Mouse (Mus musculus) midbrain, embryonic 11.5 days (tissue): ENCODE measurements at regions not wholly inside any gene's neighbourhood (a gene's known extent, or its start where the extent isn't known, plus 50 kb on each side); places are given as distances from the start of the nearest gene placed in this dataset.

ENCODE experiments used
- ATAC-seq: fragments of 200-750 bp; cut with Nextera tagmentation; 2 replicates; pipeline ENCODE4 v1.8.0; 2017; ENCODE audit warnings: moderate TSS enrichment, moderate library complexity; ENCODE audit not compliant: low FRiP score
- DNase-seq: peaks from one replicate; pipeline ENCODE4 v3.0.0; 2015; ENCODE audit warnings: low spot score; ENCODE audit errors: missing footprints
- H3K27ac ChIP-seq: fragments of 300-500 bp; sonication (generic); 2 replicates; pipeline ENCODE4 v1.5.1; 2014; ENCODE audit warnings: low read depth, low read length
- H3K27me3 ChIP-seq: fragments of 300-500 bp; sonication (generic); 2 replicates; pipeline ENCODE4 v1.6.1; 2014; ENCODE audit warnings: mild to moderate bottlenecking, low read length, moderate library complexity, mixed read lengths; ENCODE audit not compliant: control insufficient read depth, insufficient read depth
- H3K36me3 ChIP-seq: fragments of 300-500 bp; sonication (generic); 2 replicates; pipeline ENCODE4 v1.6.1; 2014; ENCODE audit warnings: mild to moderate bottlenecking, low read length, moderate library complexity, mixed read lengths; ENCODE audit not compliant: control insufficient read depth, insufficient read depth
- H3K4me1 ChIP-seq: fragments of 300-500 bp; sonication (generic); 2 replicates; pipeline ENCODE4 v1.6.1; 2014; ENCODE audit warnings: low read length; ENCODE audit not compliant: control insufficient read depth, insufficient read depth
- H3K4me2 ChIP-seq: fragments of 300-500 bp; sonication (generic); 2 replicates; pipeline ENCODE4 v1.6.1; 2014; ENCODE audit warnings: mild to moderate bottlenecking, moderate library complexity
- H3K4me3 ChIP-seq: fragments of 300-500 bp; sonication (generic); 2 replicates; pipeline ENCODE4 v1.5.1; 2014; ENCODE audit warnings: low read depth, low read length
- H3K9ac ChIP-seq: fragments of 300-500 bp; sonication (generic); 2 replicates; pipeline ENCODE4 v1.6.1; 2014; ENCODE audit warnings: low read length
- H3K9me3 ChIP-seq: fragments of 300-500 bp; sonication (generic); 2 replicates; pipeline ENCODE4 v1.6.1; 2016; ENCODE audit warnings: low read length; ENCODE audit not compliant: control insufficient read depth
- WGBS: fragments of 180-500 bp; shearing (Covaris S2); extraction: QIAGEN DNeasy Blood & Tissue Kit; methylation state at CpG from one replicate; pipeline ENCODE4 v1.1.7; 2014; 5-methylcytosine and 5-hydroxymethylcytosine counted together

- 92% methylated on average over 7 of the region's 7 CpGs for WGBS
- H3K9ac ChIP-seq = no peak overlapping the region
These were observed 249.8 kb upstream of the Smarca2 start for GRCm38 (mm10) chr19:26355054-26355453.

GRCm38 (mm10) chr19:26383961-26384381, 220.9 kb upstream of the Smarca2 start:
- no peak for ATAC-seq

More at GRCm38 (mm10) chr19:26355054-26355453, 249.8 kb upstream of the Smarca2 start:
- Histone ChIP-seq H3K27ac (no peak overlapping the region), H3K27me3 (no peaks in the 10 kb centered on the region), H3K9me3 (no peaks in the 10 kb centered on the region), H3K4me2 (no peak overlapping the region), H3K4me1 (no peaks in the 10 kb centered on the region), H3K4me3 (no peak overlapping the region), H3K36me3 (no peaks in the 10 kb centered on the region)
- ATAC-seq = no peak
- no peak for DNase-seq

GRCm38 (mm10) chr19:26386075-26386474, 218.8 kb upstream of the Smarca2 start:
- H3K4me1 ChIP-seq = no peaks in the 10 kb centered on the region
- no peak overlapping the region for H3K4me2 ChIP-seq
- ATAC-seq = no peak
- no peaks in the 10 kb centered on the region for H3K9me3 ChIP-seq
- H3K27me3 ChIP-seq = no peaks in the 10 kb centered on the region
- H3K27ac ChIP-seq = no peak overlapping the region
- no peak for DNase-seq
- H3K4me3 ChIP-seq = no peak overlapping the region
- no peaks in the 10 kb centered on the region for H3K36me3 ChIP-seq
- no peak overlapping the region for H3K9ac ChIP-seq

More at GRCm38 (mm10) chr19:26383961-26384381, 220.9 kb upstream of the Smarca2 start:
- no peak for DNase-seq
- H3K4me2 ChIP-seq = no peak overlapping the region
- no peaks in the 10 kb centered on the region for H3K9me3 ChIP-seq
- H3K27me3 ChIP-seq = no peaks in the 10 kb centered on the region
- H3K9ac ChIP-seq = no peak overlapping the region
- H3K4me1 ChIP-seq = no peaks in the 10 kb centered on the region
- no peak overlapping the region for H3K27ac ChIP-seq
- no peaks in the 10 kb centered on the region for H3K36me3 ChIP-seq
- H3K4me3 ChIP-seq = no peak overlapping the region
- WGBS = 90% methylated on average over 4 of the region's 4 CpGs

- Histone ChIP-seq H3K9me3 (no peaks in the 10 kb centered on the region), H3K4me3 (no peak overlapping the region), H3K36me3 (no peaks in the 10 kb centered on the region), H3K27ac (no peak overlapping the region), H3K27me3 (no peaks in the 10 kb centered on the region), H3K4me2 (no peak overlapping the region), H3K4me1 (no peaks in the 10 kb centered on the region), H3K9ac (no peak overlapping the region)
- WGBS = 81% methylated on average over 2 of the region's 2 CpGs
- DNase-seq (no peak), ATAC-seq (no peak)
These were observed 192.2 kb upstream of the Smarca2 start for GRCm38 (mm10) chr19:26412684-26413083.

- Histone ChIP-seq H3K4me1 (no peaks in the 10 kb centered on the region), H3K27me3 (no peaks in the 10 kb centered on the region), H3K27ac (no peak overlapping the region), H3K9ac (no peak overlapping the region), H3K4me2 (no peak overlapping the region), H3K9me3 (no peaks in the 10 kb centered on the region), H3K36me3 (no peaks in the 10 kb centered on the region), H3K4me3 (no peak overlapping the region)
- DNase-seq (no peak), ATAC-seq (no peak)
- 83% methylated on average over 6 of the region's 6 CpGs for WGBS
These were observed 190.3 kb upstream of the Smarca2 start for GRCm38 (mm10) chr19:26414476-26415024.

GRCm38 (mm10) chr19:26419781-26420180, 185.1 kb upstream of the Smarca2 start:
- Histone ChIP-seq H3K4me3 (no peak overlapping the region), H3K9ac (no peak overlapping the region), H3K9me3 (no peaks in the 10 kb centered on the region), H3K27ac (no peak overlapping the region), H3K4me2 (no peak overlapping the region), H3K36me3 (no peaks in the 10 kb centered on the region), H3K27me3 (no peaks in the 10 kb centered on the region), H3K4me1 (no peaks in the 10 kb centered on the region)
- ATAC-seq (no peak), DNase-seq (no peak)
- WGBS = 86% methylated on average over 2 of the region's 2 CpGs

GRCm38 (mm10) chr19:26439163-26439562, 165.7 kb upstream of the Smarca2 start:
- 82% methylated on average over 2 of the region's 2 CpGs for WGBS
- H3K4me3 ChIP-seq = no peak overlapping the region
- H3K9ac ChIP-seq = no peak overlapping the region
- no peaks in the 10 kb centered on the region for H3K9me3 ChIP-seq
- no peaks in the 10 kb centered on the region for H3K36me3 ChIP-seq
- H3K27me3 ChIP-seq = no peaks in the 10 kb centered on the region
- H3K4me2 ChIP-seq = no peak overlapping the region
- DNase-seq (no peak), ATAC-seq (no peak)
- no peaks in the 10 kb centered on the region for H3K4me1 ChIP-seq
- no peak overlapping the region for H3K27ac ChIP-seq

GRCm38 (mm10) chr19:26445309-26445708, 159.5 kb upstream of the Smarca2 start:
- no peaks in the 10 kb centered on the region for H3K27me3 ChIP-seq
- no peak overlapping the region for H3K27ac ChIP-seq
- no peak overlapping the region for H3K9ac ChIP-seq
- no peaks in the 10 kb centered on the region for H3K9me3 ChIP-seq
- H3K4me1 ChIP-seq = no peaks in the 10 kb centered on the region
- no peak for ATAC-seq
- no peak for DNase-seq
- H3K4me3 ChIP-seq = no peak overlapping the region
- no peaks in the 10 kb centered on the region for H3K36me3 ChIP-seq
- WGBS = 85% methylated on average over 4 of the region's 4 CpGs
- no peak overlapping the region for H3K4me2 ChIP-seq

- Histone ChIP-seq H3K9ac (no peak overlapping the region), H3K4me2 (no peak overlapping the region), H3K9me3 (no peaks in the 10 kb centered on the region), H3K4me3 (no peak overlapping the region), H3K27ac (no peak overlapping the region), H3K27me3 (no peaks in the 10 kb centered on the region), H3K4me1 (no peaks in the 10 kb centered on the region), H3K36me3 (no peaks in the 10 kb centered on the region)
- 91% methylated on average over 7 of the region's 7 CpGs for WGBS
- ATAC-seq (no peak), DNase-seq (no peak)
These were observed 157.3 kb upstream of the Smarca2 start for GRCm38 (mm10) chr19:26447427-26448023.
